Mouse (Mus musculus): ENCODE measurements around the gene Gm10563.
A peak's percentile ranks its signal among the peaks of the same experiment; 100 is the strongest.

The Gm10563 gene

DNA sequence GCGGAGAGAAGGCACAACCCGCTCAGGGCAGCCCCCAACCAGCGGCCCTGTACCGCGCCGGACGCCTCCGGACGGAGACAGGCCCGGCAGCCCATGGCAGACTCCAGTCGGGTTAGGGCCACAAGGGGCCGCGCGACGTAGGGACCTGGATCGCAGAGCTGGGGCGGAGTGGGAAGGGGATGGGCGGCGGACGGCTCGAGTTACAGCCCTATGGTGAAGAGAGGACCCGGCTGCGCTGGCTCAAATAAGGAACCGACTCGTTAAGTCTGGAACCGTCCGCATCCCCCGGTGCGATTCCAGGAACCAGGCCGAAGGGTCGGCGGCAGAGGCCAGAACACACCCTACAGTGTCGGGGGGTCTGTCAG is 7.9 kb upstream of the Gm10563 start, which contains the start of gene Mmp23:
Gene Mmp23 (minus strand): TSS at position 299 of the 365 bp plus-strand sequence.
- no peak for DNase-seq (ENCODE audit: low read depth, low spot score)

GRCm38 (mm10) chr4:155652283-155653085 is 7.3 kb upstream of the Gm10563 start:
- no peak for DNase-seq (ENCODE audit: low read depth, low spot score)

DNA sequence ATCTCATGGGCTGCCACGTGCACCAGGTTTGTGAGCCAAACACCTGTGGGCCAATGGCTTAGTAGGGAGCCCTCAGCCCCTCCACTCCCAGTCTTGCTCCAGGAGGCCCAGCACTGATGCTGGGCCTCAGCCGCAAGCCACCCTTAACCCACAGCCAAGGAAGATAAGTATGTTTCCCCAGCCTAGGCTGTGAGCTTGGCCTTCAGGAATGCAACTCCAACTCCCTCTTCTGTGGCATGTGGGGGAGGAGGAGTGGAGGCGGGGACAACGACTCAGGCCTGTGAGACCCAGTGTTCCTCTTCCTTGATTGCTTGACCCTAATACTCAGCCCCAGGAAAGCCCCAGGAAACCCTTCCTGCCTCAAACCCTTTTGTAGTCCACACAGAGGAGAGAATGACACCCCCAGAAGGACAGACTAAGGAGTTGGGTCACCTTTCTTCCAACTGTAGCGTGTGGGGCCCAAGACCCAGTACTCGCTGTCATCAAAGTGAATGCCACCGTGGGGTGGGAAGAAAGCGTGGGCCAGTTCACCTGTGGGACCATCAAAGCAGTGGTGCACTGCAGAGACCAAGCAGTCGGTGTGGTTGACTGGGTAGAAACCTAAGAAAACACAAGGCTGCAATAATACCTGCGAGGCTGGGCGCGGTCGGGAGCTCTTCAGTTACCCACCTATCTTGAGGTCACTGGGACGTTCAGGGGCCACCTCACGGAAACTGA is 6.5 kb upstream of the Gm10563 start:
- DNase-seq (ENCODE audit: low read depth, low spot score): no peak

DNA sequence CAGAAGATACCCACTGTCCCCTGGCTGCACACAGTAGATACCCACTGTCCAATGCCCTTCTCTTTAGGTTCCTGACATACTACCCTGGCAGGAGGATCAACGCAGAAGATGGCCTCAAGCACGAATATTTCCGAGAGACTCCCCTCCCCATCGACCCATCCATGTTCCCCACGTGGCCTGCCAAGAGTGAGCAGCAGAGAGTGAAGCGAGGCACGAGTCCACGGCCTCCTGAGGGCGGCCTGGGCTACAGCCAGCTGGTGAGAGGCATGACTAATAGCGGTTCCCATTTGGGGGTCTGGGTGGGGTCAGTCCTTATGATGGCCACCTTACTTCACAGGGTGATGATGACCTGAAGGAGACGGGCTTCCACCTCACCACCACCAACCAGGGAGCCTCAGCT is 4.1 kb upstream of the Gm10563 start:
- no peak for DNase-seq (ENCODE audit: low read depth, low spot score)

GRCm38 (mm10) chr4:155645721-155646120 is 513 bp upstream of the Gm10563 start:
- DNase-seq (ENCODE audit: low read depth, low spot score): no peak

DNA sequence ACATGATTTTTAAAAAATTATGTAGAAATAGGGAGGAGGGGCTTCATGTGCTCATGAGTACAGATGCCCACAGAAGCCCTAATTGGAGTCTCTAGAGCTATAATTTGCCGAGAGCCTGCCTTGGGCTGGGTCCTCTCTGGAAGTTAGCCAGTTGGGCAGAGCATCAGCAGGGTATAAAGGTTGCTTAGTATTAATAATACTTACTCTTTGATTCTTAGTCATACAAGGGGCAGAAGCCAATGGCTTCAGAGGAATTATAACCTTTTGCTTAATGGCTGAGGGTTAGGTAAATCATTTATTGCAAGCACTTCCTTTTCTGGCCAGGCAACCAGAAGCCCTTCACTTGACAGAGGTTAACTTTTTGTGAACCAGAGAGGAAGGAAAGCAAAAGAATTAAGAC is 1.7 kb downstream of the Gm10563 start:
- DNase-seq (ENCODE audit: low read depth, low spot score): no peak

GRCm38 (mm10) chr4:155635766-155636499 is 9.3 kb downstream of the Gm10563 start:
- DNase-seq (ENCODE audit: low read depth, low spot score): no peak

GRCm38 (mm10) chr4:155630267-155630666 is 14.9 kb downstream of the Gm10563 start:
- no peak for DNase-seq (ENCODE audit: low read depth, low spot score)

DNA sequence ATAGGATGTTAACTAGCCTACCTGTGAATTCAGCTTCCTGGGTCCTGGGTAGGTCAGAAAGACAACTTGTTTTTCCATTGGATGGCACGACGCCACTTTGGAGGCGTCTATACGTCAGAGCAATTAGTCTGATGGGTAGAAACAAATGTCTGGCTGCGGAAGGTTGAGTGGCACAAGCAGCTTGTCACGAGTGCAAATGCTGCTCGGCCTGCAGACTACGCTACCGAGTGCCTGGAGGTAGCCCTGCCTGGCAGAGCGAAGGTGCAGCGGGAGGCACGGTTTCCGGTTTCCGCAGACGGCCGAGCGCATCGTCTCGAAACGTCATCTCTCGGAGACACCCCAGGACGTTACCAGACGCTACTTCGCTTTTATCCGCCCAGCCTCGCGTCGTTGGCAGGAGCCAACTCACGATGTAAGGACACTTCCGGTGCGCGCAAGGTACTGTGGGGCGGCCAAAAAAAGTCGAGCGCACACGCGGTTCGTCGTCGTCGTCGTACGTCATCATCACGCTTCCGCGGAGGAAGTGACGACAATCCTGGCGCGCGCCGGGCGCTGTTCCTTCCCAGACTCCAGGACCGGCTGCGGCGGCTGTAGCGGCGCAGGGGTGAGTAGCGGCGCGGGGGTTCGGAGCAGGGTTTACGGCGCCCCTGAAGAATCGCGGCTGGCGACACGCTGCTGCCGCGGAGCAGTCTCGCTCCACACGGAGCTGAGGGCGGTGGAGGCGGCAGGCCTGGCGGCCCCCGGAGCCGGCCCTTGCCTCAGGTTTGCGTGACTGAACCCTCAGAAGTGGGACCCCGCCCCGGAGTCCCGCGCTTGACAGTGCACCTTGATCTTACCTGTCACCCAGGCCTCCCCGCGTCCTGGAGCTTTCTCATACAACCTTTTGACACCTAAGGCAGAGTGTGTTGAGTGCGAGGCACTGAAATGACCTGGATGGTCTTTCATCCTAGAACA is 20.6 kb downstream of the Gm10563 start, which contains the start of gene Cdk11b:
Gene Cdk11b (plus strand): TSS at position 517 of the 954 bp plus-strand sequence.
- DNase-seq (ENCODE audit: low read depth, low spot score): peak; percentile 98

GRCm38 (mm10) chr4:155618321-155618720 is 26.9 kb downstream of the Gm10563 start:
- DNase-seq (ENCODE audit: low read depth, low spot score): no peak

DNA sequence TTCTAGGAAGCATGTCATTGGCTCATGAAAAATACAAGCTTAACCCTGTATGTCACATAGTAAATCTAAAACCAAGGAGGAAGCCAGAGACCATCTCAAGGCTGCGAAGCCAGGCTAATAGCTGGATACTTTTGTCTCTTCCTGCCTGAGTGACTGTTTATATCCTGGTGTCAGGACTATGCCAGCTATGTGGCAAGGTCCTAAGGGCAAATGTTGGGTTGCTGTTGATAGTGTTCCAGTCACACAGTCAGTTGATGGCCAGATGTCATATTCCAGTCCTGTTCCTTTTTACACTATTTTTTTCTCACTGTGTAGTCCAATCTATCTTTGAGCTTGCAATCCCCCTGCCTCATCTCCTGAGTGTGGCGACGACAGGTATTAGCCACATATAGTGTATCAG is 31.9 kb downstream of the Gm10563 start:
- DNase-seq (ENCODE audit: low read depth, low spot score): no peak

GRCm38 (mm10) chr4:155611860-155612259 is 33.3 kb downstream of the Gm10563 start:
- DNase-seq (ENCODE audit: low read depth, low spot score): no peak

GRCm38 (mm10) chr4:155606825-155607224 is 38.4 kb downstream of the Gm10563 start:
- DNase-seq (ENCODE audit: low read depth, low spot score): no peak

- no peak for DNase-seq (ENCODE audit: low read depth, low spot score)
Measured at GRCm38 (mm10) chr4:155605132-155605531, 40.1 kb downstream of the Gm10563 start.

DNA sequence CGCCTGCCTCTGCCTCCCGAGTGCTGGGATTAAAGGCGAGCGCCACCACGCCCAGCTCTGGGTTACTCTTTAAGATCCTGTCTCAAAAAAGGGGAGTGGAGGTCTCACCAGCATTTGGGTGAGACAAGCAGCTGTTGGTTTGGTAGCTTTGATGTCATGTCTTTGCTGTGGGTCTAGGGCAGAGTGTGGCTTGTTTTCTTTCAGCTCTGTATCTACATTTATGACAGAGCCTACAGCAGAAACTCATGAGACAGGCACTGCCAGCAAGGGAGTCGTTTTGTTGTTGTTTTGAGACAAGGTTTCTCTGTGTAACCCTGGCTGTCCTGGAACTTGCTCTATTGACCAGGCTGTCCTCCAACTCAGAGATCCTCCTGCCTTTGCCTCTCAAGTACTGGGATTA is 41.4 kb downstream of the Gm10563 start:
- DNase-seq (ENCODE audit: low read depth, low spot score): no peak

- no peak for DNase-seq (ENCODE audit: low read depth, low spot score)
Measured at GRCm38 (mm10) chr4:155602753-155603152, 42.5 kb downstream of the Gm10563 start.

DNA sequence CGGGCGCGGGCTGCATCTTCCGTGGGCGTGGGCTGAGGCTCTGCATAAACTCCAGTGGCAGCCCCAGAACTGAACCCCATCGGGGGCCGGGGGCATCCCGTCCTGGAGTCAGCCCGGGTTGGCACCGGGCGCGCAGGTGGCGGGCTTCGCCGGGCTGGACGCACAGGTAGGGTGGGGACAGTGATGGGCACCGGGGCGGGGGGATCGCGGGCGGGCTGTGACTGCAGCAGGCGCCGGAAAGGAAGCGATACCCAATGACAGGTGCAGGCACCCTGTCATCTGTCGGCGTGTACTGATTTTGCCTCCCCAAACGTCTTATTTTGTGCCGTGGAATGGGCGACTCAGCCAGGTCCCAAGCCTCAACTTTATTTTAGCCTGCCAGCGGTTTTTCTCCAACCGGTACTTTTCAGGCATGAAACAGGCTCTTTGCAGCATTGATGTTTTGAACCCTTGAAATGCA is 43.2 kb downstream of the Gm10563 start:
- no peak for DNase-seq (ENCODE audit: low read depth, low spot score)

DNA sequence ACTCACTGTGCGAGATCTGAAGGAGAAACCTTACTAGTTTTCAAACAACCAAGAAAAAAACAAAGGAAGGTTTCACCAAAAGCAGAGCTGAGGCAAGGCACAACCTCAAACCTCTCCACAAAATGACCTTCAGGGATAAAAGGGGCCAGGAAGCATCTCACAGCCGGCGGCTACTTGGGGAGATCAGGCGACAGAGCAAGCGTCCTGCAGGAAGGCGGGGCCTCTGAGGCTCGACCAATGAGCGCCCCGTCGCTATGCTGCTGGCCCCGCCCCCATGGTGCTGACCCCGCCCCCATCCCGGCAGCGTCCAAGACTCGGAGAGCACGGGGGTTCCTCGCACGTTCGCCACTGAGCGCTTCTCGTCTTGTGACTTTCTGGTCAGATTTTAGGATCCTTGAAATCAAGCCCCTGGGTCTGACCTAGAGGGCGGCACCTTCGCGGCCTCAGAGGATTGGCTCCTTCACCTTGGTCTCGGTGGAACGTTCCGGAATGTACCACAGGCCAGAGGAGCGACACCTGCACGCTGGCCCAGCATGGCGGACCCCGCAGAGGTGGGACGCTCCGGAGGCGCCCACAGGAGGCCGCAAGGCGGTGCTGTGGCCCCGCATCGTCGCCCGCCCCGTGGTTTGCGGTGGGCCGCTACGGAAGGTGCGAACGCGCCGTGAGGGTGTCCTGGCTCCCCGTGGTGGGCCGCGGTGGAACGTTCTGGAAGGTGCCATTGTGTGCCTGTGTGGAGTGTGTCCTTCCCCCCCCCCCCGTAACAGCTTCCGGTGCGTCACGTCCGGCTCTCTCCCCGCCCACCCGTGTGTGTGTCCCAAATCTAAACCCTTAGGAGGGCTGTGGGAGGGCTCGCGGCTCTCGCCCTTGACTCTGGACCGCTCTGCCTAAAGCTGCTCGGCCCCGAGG is 43.9 kb downstream of the Gm10563 start, which contains the start of gene Slc35e2:
Gene Slc35e2 (plus strand): TSS at position 326 of the 906 bp plus-strand sequence.
- DNase-seq (ENCODE audit: low read depth, low spot score): peak; percentile 89

GRCm38 (mm10) chr4:155599901-155600825 is 45.0 kb downstream of the Gm10563 start:
- no peak for DNase-seq (ENCODE audit: low read depth, low spot score)
